Mouse (Mus musculus): ENCODE results near the gene Parp8.

Parp8 gene

DNA sequence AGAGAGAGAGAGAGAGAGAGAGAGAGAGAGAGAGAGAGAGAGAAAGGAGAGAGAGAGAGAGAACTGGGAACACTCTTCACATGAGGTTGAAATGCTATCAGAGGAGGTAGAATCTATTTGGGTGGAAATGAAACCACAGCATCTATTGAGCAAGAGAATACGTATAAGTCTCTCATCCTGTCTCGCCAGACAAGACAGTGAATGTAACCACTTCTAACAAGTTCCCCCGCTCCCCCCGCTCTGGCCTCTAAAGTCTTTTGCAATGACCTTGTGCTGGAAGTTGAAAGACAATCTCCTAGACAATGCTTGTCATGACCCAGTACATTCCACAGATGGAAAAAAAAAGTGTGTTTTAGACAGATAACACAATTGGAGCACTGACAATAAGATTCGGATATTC, 181.4 kb downstream of the Parp8 start:
- no peak for DNase-seq (ENCODE audit: extremely low spot score)

DNA sequence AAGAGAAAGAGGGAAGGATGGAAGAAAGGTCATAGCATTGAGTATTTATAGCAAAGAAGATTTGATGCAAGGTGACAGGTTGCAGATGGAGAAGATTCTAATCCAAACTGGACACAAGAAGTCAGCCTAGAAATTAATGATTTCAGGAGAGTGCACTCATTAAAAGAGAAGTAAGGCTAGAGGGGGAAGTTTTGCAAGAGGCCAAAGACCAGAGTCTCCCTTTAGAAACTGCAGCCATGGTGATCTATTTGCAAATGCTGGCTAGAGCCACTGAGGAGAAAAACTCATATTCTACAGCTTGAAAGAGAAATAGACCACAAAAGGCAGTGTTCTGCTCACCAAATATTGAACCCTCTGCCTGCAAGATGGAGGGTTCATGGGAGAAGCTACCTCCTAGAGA, 194.4 kb downstream of the Parp8 start:
- no peak for DNase-seq (ENCODE audit: extremely low spot score)

DNA sequence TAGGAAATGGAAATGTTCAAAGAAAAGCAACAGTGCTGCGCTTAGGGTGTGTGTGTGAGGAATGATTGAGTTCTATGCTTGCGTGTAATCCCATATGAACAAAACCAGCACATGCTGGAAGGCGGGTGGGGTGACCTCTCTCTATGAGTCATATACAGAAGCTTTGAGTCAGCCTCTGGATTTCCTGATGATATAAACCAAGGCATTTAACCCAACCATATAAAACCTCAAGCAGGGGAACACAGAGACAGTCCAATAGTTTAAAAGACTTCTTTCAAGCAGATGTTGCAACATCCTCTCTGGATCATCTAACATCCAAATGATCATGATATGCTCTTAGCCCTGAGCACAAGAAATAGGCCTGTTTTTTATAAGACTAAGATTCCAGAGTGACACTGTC, 196.3 kb downstream of the Parp8 start:
- no peak for DNase-seq (ENCODE audit: extremely low spot score)

DNA sequence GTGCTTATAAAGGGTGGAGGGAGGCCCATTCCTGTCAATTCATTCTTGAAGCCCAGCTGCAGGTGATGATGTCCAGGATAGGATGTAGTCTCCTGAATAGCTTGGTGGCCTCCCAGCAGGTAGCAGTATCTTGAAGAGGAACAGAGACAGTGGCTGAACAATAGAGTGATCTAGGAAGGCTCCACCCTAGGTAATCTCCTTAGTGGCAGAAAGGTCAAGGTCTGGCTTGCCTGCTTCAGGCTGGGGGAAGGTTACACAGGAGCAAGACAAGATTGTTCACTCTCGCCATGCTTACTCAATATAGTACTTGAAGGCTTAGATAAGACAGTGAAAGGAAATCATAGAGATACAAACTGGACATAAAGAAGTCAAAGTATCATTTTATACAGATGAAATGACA, 213.9 kb downstream of the Parp8 start:
- DNase-seq (ENCODE audit: extremely low spot score) = no peak

All from embryo, embryonic 9.5 days (tissue).